Mouse (Mus musculus) left cerebral cortex, postnatal 25 days (tissue): Measurements from ENCODE around the gene Sec62. TPM values are rescaled to one million over a fixed set of nuclear protein-coding genes. Genes with fewer than 3 reads are reported as not detected.
"Not testable (repeated sequence)": the region's sequence is repeated elsewhere in the genome, so short reads cannot be mapped to it uniquely, and the experiment has no call there.

ENCODE experiments used
- DNase-seq, 2 experiments: peaks; one replicate each; pipeline ENCODE4 v3.0.0; 2022; ENCODE audit warnings: low spot score in 2 of 2, mixed read lengths in 1 of 2
- intact Hi-C: fragments of 180-260 bp; cut with DNase I; formaldehyde crosslinking; loops from one replicate; pipeline ENCODE4 v1.15.1; 2025
- total RNA-seq, 2 experiments: library from RNA; stranded (reverse); gene quantifications; 2 replicates each; pipeline ENCODE4 v1.2.3; 2021

The Sec62 gene
- total RNA-seq, 2 experiments from 2014 or later = 115 to 117 TPM

GRCm38 (mm10) chr3:30822163-30822562 lies 29.5 kb downstream of the Sec62 start:
- intact Hi-C loops = no loop called here
- DNase-seq = no peak

GRCm38 (mm10) chr3:30826069-30826468 lies 33.4 kb downstream of the Sec62 start:
- DNase-seq = no peak
- intact Hi-C loops = no loop called here

- no peak for DNase-seq
- intact Hi-C loops = no loop called here
Observed at GRCm38 (mm10) chr3:30831848-30832606, 39.4 kb downstream of the Sec62 start.

DNA sequence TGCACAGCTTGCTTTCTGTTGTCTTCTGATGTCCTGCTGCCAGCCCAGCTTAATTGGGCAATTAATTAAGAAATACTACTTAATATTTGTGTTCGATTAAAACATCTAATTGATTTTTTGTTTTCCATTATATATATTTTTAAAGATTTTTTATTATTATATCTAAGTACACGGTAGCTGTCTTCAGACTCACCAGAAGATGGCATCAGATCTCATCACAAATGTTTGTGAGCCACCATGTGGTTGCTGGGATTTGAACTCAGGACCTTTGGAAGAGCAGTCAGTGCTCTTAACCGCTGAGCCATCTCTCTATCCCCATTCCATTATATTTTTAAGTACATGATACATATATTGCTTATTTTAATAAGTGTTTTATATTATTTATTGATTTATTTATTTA lies 40.6 kb downstream of the Sec62 start:
- intact Hi-C loops = no loop called here
- no peak for DNase-seq

DNA sequence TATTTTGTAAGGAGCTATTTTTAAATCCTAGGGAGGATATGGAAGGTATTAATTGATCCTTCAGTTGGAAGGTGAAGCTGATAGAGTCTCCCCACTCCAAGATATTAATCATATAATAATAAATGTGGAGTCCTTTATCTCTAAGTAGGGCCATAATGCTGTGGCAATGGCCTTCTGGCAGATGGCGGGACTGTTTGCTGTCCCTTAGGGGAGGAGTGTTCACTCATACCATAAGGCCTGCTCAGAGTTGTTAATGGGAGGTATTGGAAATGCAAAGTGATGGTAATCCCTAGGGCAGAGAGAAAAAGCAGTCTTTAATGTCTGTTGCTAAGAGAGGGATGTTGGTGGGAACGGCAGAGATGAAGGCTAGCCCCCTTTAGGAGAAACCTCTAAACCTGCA lies 53.1 kb downstream of the Sec62 start:
- intact Hi-C loops = no loop called here
- no peak for DNase-seq

DNA sequence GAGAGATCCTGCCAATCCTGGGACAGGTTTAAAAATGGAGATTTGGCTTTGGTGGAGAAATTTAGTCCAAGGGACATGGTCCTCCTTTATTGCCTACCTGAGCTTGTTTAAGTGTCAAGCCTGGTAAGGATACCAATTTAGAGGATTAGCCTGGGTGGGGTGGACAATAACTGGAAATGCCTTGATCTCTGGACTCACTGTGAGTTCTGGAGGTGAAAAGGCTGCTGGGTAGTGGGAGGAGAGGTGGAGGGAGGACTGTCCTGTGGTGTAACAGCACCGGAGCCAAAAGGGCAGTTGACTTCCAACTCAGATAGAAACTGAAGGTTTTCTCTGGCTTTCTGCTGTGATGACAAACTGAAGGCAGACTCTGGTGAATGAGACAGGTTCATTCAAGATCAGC lies 54.7 kb downstream of the Sec62 start:
- intact Hi-C loops = no loop called here
- no peak for DNase-seq

GRCm38 (mm10) chr3:30851422-30851821 lies 58.7 kb downstream of the Sec62 start:
- intact Hi-C loops = no loop called here
- DNase-seq = no peak

DNA sequence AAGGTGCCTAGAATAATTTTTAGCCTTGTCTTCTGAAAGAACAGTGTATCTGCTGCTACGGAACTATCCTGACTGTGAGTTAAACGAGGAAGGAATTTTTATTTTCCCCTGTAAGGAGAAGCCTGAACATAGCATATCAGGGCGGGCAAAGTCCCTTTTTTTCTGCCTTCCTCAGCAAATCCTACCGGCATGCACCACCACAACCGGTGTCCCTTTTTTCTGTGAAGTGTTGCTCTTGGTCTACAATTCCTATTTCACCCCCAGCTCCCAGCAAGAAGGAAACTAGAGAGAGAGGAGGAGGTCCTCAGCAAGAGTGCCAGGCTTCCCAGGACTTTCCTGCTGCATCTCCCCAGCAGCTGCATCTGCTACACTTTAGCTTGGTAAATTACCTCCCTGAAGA lies 60.9 kb downstream of the Sec62 start:
- intact Hi-C loops = no loop called here
- DNase-seq = no peak

DNA sequence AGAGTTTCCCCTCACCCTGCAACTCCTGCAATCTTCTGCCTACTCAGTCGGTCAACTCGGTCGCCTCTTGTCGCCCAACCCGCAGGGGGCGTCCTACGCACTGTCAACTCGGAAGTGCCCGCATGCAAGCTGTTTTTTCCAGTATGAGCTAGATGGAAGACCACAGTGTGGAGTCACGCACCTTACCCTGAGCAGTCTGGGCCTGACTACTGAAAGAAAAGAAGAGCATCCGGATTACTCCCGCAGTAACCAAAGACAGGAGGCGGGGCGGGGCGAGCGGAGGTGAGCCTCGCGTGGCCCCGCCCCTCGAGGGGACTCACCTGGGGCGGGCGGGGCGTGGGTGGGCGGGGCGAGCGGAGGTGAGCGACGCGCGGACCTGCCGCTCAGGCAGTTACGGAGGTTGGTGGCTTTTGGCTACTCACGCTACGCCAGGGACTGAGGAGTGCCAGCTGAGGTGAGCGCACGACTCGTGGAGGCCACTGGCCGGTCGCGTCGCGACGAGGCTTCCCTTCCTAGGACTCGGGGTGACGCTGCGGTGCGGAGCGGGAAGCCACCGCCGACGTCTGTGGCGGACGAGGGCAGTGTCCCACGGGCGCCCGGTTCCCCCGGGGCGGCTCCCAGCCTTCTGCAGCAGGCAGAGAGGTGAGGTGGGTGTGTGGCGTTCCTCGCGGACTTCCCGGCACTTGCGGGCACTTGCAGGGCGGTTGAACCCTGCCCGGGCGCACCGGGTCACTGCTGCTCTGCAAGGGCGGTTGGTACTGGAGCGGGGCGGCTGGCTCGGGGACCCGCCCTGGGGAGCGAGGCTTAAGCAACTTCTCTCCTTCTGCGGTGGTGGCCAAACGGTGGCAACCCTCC lies 63.2 kb downstream of the Sec62 start, which contains the start of gene Gpr160:
Gene Gpr160, plus strand, starts transcription at position 347 of the 855 bp plus-strand sequence.
- intact Hi-C loops = no loop called here
- peak; percentile 49 to 53 for DNase-seq

DNA sequence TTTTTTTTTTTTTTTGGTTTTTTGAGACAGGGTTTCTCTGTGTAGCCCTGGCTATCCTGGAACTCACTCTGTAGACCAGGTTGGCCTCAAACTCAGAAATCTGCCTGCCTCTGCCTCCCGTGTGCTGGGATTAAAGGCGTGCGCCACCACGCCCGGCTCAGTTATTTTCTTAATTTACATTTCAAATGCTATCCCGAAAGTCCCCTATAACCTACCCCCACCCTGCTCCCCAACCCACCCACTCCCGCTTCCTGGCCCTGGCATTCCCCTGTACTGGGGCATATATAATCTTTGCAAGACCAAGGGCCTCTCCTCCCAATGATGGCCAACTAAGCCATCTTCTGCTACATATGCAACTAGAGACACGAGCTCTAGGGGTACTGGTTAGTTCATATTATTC lies 66.9 kb downstream of the Sec62 start:
- intact Hi-C loops = not testable (repeated sequence)

GRCm38 (mm10) chr3:30860705-30861104 lies 68.0 kb downstream of the Sec62 start:
- no peak for DNase-seq
- intact Hi-C loops = no loop called here

More for the DNA sequence above, 66.9 kb downstream of the Sec62 start:
- not testable (repeated sequence) for DNase-seq

- DNase-seq = no peak
- intact Hi-C loops = no loop called here
Observed at GRCm38 (mm10) chr3:30863712-30864435, 71.2 kb downstream of the Sec62 start.

- intact Hi-C loops = no loop called here
- peak in 1 of 2 experiments; percentile 5 for DNase-seq
Observed at GRCm38 (mm10) chr3:30864640-30865039, 72.0 kb downstream of the Sec62 start.

DNA sequence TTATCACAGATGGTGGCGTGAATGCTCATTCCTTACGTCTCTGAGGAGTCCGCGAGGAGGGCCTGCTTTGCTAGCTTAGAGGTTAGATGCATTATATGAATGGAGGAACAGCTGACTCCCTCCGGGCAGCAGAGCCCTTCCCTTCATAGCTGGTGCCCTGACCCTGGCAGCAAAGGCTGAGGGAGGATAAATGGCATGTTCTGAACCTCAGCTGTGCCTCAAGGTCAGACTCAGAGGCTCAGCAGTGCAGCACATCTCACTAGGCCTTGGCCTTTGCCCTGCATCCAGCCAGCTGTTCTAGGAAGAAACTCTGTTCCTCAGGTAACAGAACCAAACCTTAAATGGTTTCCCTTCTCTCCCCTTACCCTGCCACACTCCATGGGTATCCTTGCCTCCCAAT lies 75.5 kb downstream of the Sec62 start:
- intact Hi-C loops = no loop called here
- DNase-seq = no peak

- intact Hi-C loops = no loop called here
- DNase-seq = no peak
Observed at GRCm38 (mm10) chr3:30868625-30869024, 76.0 kb downstream of the Sec62 start.

DNA sequence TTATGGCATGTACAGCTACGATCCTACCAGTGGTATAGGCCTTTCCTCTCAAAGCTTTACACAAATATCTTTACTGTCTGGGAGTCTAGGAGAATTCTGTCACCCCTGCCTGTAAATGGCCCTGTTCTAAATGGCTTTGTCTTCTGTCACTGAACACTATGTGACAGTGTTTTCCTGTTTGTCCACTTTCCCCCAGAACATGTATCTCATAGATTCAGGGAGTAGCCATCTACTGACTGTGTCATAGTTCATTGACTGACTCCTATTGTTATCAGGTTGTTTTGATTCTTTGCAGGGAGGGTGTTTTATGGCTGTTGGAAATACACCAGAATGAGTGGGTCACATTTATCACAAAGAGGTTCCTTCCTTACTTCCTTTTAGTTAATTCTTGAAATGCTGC lies 77.3 kb downstream of the Sec62 start:
- no peak for DNase-seq
- intact Hi-C loops = no loop called here
